Mouse (Mus musculus): ENCODE results near the gene Jam2. TPM values are rescaled to one million over a fixed set of nuclear protein-coding genes. Genes with fewer than 3 reads are reported as not detected.

The Jam2 gene
- total and polyA plus RNA-seq, 3 experiments, result 55.4 to 81.0 (median 77.9) TPM

DNA sequence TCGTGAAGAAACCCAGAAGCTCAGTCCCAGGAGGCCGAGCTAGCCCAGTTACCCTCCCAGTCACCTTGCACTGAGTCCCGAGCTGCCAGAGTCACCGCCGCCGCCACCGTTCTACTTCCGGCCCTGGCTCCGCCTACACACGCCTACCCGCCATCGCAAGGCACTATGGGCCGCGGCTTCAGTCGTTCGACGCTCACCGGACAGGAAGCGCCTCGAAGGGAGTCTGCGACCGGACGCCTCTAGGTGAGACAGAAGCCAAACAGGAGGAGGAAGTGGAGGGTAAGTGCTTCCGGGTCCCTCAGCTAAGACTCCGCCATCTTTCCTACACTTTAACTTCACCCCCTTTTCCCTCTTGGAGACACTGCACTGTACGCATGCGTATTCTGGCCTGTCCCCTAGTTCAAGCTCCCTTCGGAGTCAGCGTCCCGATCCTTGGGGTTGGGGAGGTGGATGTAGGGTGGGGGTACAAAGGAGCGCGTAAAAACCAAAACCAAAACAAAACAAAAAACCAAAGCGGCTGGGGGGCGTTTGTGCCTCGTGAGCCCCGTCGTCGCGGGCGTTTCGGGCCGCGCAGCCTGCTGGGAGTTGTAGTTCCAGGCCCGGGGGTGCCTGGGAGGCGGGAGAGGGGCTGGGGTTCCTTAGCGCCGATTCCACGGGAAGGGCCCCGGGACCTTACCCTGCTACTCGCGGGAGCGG, 61.0 kb downstream of the Jam2 start, which contains the start of gene Gabpa:
TSS of gene Gabpa (plus strand) at position 181 of the 696 bp plus-strand sequence.
- intact Hi-C loops (cut with DNase I), result loop anchor here (2.0 kb wide), 1 partner anchor 60 kb away; the partner anchor contains the start of gene Jam2
- Histone ChIP-seq H3K4me3 (peak within 1 kb of the TSS; percentile 97), H3K36me3 (ENCODE audit: control insufficient read depth, insufficient read depth, low read length) (peaks cover 31% of the 10 kb centered on the region), H3K27ac (peak within 1 kb of the TSS; percentile 100), H3K79me2 (replicated peaks; ENCODE audit: control insufficient read depth, insufficient read depth, low read length) (no peaks in the 10 kb centered on the region), H3K27me3 (ENCODE audit: control insufficient read depth, insufficient read depth, low read length) (no peaks in the 10 kb centered on the region), H3K4me1 (ENCODE audit: control insufficient read depth, insufficient read depth, low read length) (peaks cover 7% of the 10 kb centered on the region), H3K9ac (ENCODE audit: low read depth, low read length) (peak within 1 kb of the TSS; percentile 93)
- DNase-seq, result peak; percentile 91 to 94
- peak; percentile 73; the same call in 1 of the 2 replicates for TF ChIP-seq EP300 (IDR thresholded peaks at IDR 0.05; ENCODE audit: insufficient read depth, low read depth, low read length)
- TF ChIP-seq POLR2A (IDR thresholded peaks at IDR 0.05; ENCODE audit: insufficient read depth, low read depth, low read length), result peak; percentile 88
- TF ChIP-seq CTCF (IDR thresholded peaks at IDR 0.05), result no peak
- under 1% methylated on average over 52 of the region's 52 CpGs for WGBS

DNA sequence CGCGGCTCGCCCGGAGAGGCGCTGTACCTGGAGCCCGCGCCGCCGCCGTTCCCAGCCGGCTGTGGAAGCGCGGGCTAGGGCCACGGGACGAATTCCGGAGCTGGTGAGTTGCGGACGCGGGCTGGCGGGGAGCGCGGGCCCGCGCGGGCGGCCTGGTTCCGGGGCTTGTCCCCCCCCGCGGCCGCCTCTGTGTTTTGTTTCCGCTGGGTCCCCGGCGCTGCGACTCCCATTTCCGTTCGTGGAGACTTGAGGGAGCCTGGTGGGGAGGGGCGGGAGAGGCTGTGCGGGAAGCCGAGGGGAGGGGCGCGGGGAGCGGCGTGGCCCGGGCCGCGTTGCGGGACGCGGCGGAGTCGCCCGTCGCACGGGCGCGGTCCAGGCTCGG, 61.5 kb downstream of the Jam2 start, which contains the start of gene Atp5j:
TSS of gene Atp5j (minus strand) at position 185 of the 382 bp plus-strand sequence.
- H3K27me3 ChIP-seq (ENCODE audit: control insufficient read depth, insufficient read depth, low read length), result no peaks in the 10 kb centered on the region
- DNase-seq, result peak; percentile 88 to 90
- peaks cover 7% of the 10 kb centered on the region for H3K4me1 ChIP-seq (ENCODE audit: control insufficient read depth, insufficient read depth, low read length)
- H3K79me2 ChIP-seq (replicated peaks; ENCODE audit: control insufficient read depth, insufficient read depth, low read length), result no peaks in the 10 kb centered on the region
- TF ChIP-seq POLR2A (IDR thresholded peaks at IDR 0.05; ENCODE audit: insufficient read depth, low read depth, low read length) (no peak), CTCF (IDR thresholded peaks at IDR 0.05) (no peak), EP300 (IDR thresholded peaks at IDR 0.05; ENCODE audit: insufficient read depth, low read depth, low read length) (no peak)
- H3K4me3 ChIP-seq, result peak within 1 kb of the TSS; percentile 97
- intact Hi-C loops (cut with DNase I), result loop anchor here (2.0 kb wide), 1 partner anchor 61 kb away; the partner anchor contains the start of gene Jam2
- peak within 1 kb of the TSS; percentile 100 for H3K27ac ChIP-seq
- 0% methylated on average over 57 of the region's 57 CpGs for WGBS
- H3K36me3 ChIP-seq (ENCODE audit: control insufficient read depth, insufficient read depth, low read length), result peaks cover 27% of the 10 kb centered on the region
- peak within 1 kb of the TSS; percentile 93 for H3K9ac ChIP-seq (ENCODE audit: low read depth, low read length)

DNA sequence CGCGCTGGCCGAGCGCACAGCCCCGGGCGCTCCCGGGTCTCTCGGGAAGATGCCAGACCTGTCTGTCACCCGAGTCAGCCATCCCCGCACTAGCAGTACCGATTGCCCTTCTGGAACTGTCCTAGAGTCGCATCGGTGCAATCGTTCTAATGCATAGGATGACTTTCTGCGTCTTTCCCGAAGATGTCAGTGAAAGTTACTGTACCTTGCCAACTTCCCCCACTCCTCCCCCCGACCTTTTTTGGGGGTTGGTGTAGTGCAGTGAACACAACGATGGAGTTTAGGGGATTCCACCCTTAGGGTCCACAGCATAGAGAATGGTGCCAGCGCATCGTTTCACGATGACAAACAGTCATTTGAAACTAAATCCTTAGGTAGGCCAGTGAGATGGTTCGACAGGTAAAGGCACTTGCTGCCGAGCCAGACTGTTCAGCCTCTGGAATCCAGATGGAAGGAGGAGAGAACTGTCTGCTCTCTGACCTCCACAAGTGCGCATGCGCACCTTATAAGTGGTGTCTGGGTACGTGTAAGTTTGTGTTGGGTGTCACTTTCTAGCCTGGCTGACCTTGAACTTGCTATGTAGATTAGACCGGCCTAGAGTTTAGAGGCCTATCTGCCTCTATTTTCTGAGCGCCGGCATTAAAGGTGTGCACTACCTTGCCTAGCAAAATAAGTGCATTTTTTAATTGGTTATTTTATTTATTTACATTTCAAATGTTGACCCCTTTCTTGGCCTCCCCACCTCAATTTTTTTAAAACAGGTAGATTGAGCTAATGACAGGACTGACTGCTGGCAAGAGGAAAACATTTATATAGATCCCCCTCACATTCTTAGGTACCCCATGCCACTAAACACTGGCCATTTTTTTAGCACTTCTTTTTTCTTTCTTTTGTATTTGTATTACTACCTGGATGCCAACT, 62.2 kb downstream of the Jam2 start:
- H3K27me3 ChIP-seq (ENCODE audit: control insufficient read depth, insufficient read depth, low read length), result no peaks in the 10 kb centered on the region
- peaks cover 21% of the 10 kb centered on the region for H3K36me3 ChIP-seq (ENCODE audit: control insufficient read depth, insufficient read depth, low read length)
- H3K27ac ChIP-seq, result peak overlapping the region; percentile 100
- peak in 1 of 2 experiments; percentile 75 for DNase-seq
- peak overlapping the region; percentile 93 for H3K9ac ChIP-seq (ENCODE audit: low read depth, low read length)
- H3K4me1 ChIP-seq (ENCODE audit: control insufficient read depth, insufficient read depth, low read length), result peaks cover 7% of the 10 kb centered on the region
- intact Hi-C loops (cut with DNase I), result loop anchor here (1.0 to 2.0 kb wide), 2 partner anchors 61 to 101 kb away; partner anchors contain the start of genes Jam2 and Mrpl39
- H3K4me3 ChIP-seq, result peak overlapping the region; percentile 97
- 6% methylated on average over 29 of the region's 29 CpGs for WGBS
- TF ChIP-seq CTCF (IDR thresholded peaks at IDR 0.05) (no peak), EP300 (IDR thresholded peaks at IDR 0.05; ENCODE audit: insufficient read depth, low read depth, low read length) (0 out of 2 replicates have a peak, but pooled peaks have one; percentile 6), POLR2A (IDR thresholded peaks at IDR 0.05; ENCODE audit: insufficient read depth, low read depth, low read length) (peak; percentile 87)
- no peaks in the 10 kb centered on the region for H3K79me2 ChIP-seq (replicated peaks; ENCODE audit: control insufficient read depth, insufficient read depth, low read length)

DNA sequence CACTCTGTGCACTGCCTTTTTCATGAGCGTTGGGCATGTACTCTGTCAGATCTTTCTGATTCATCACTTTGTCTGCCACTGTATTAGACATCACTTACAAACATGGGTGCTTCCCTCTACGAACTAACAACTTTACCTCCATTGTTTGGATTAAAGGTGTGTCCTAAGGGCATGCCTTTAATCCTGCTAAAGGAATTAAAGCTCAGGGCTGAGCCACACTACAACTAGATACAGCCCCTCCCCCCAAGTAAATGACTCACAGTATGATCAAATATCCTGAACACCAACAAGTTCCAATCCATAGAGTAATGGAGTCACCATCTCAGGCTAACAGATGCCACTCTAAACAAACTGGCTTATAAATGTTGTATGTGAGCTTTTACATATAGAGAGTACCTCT, 64.7 kb downstream of the Jam2 start:
- Histone ChIP-seq H3K79me2 (replicated peaks; ENCODE audit: control insufficient read depth, insufficient read depth, low read length) (no peaks in the 10 kb centered on the region), H3K27ac (no peak overlapping the region), H3K9ac (ENCODE audit: low read depth, low read length) (no peak overlapping the region), H3K4me3 (no peak overlapping the region), H3K27me3 (ENCODE audit: control insufficient read depth, insufficient read depth, low read length) (no peaks in the 10 kb centered on the region), H3K4me1 (ENCODE audit: control insufficient read depth, insufficient read depth, low read length) (no peaks in the 10 kb centered on the region; the same call in 1 of the 2 replicates), H3K36me3 (ENCODE audit: control insufficient read depth, insufficient read depth, low read length) (peaks cover 2% of the 10 kb centered on the region)
- WGBS, result 82% methylated on average over 2 of the region's 2 CpGs
- DNase-seq, result no peak
- intact Hi-C loops (cut with DNase I), result no loop called here
- no peak for TF ChIP-seq EP300 (IDR thresholded peaks at IDR 0.05; ENCODE audit: insufficient read depth, low read depth, low read length)
- no peak for TF ChIP-seq CTCF (IDR thresholded peaks at IDR 0.05)
- no peak for TF ChIP-seq POLR2A (IDR thresholded peaks at IDR 0.05; ENCODE audit: insufficient read depth, low read depth, low read length)

DNA sequence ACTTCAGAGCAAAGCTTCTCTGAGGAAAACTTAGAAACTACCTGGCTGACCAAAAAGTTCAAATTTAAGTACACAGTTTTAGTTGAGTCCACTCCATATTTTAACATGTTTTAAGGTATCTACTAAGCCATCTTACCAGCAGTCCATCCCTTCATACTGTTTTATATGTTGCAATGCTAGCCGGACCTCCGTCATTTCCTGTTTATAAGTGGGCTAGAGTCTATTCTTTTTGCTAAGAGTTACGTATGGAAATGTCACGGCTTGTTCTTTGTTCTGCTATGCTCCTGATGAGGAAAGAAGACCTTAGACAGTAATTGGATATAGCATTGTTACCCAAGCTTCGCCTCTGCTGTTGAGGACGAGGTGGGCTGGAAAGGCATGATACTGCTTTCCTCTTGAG, 79.6 kb downstream of the Jam2 start:
- no peaks in the 10 kb centered on the region for H3K4me1 ChIP-seq (ENCODE audit: control insufficient read depth, insufficient read depth, low read length)
- DNase-seq, result no peak
- H3K27me3 ChIP-seq (ENCODE audit: control insufficient read depth, insufficient read depth, low read length), result no peaks in the 10 kb centered on the region
- 90% methylated on average over 6 of the region's 6 CpGs for WGBS
- no peaks in the 10 kb centered on the region for H3K79me2 ChIP-seq (replicated peaks; ENCODE audit: control insufficient read depth, insufficient read depth, low read length)
- no peak overlapping the region for H3K9ac ChIP-seq (ENCODE audit: low read depth, low read length)
- H3K36me3 ChIP-seq (ENCODE audit: control insufficient read depth, insufficient read depth, low read length), result peaks cover 2% of the 10 kb centered on the region; the same call in 1 of the 2 replicates
- H3K27ac ChIP-seq, result no peak overlapping the region
- intact Hi-C loops (cut with DNase I), result no loop called here
- TF ChIP-seq CTCF (IDR thresholded peaks at IDR 0.05), result no peak
- no peak for TF ChIP-seq POLR2A (IDR thresholded peaks at IDR 0.05; ENCODE audit: insufficient read depth, low read depth, low read length)
- no peak for TF ChIP-seq EP300 (IDR thresholded peaks at IDR 0.05; ENCODE audit: insufficient read depth, low read depth, low read length)
- H3K4me3 ChIP-seq, result no peak overlapping the region
